Mouse (Mus musculus) neural tube, embryonic 13.5 days (tissue): Measurements from ENCODE around the gene Ugt1a5. TPM values are rescaled to one million over a fixed set of nuclear protein-coding genes. Genes with fewer than 3 reads are reported as not detected.
"Not testable (repeated sequence)": the region's sequence is repeated elsewhere in the genome, so short reads cannot be mapped to it uniquely, and the experiment has no call there.

ENCODE experiments used
- ATAC-seq: fragments of 200-750 bp; cut with Nextera tagmentation; 2 replicates; pipeline ENCODE4 v1.8.0; 2017; ENCODE audit warnings: low read depth, mild to moderate bottlenecking, moderate TSS enrichment, moderate library complexity
- H3K27ac ChIP-seq: fragments of 300-500 bp; sonication (generic); replicated peaks from 2 replicates; pipeline ENCODE4 v1.5.1; 2015; ENCODE audit warnings: moderate library complexity, mild to moderate bottlenecking, inconsistent platforms
- H3K27me3 ChIP-seq: fragments of 300-500 bp; sonication (generic); 2 replicates; pipeline ENCODE4 v1.6.1; 2015; ENCODE audit warnings: mild to moderate bottlenecking, inconsistent platforms
- H3K36me3 ChIP-seq: fragments of 300-500 bp; sonication (generic); 2 replicates; pipeline ENCODE4 v1.6.1; 2015; ENCODE audit warnings: mild to moderate bottlenecking, inconsistent platforms
- H3K4me1 ChIP-seq: fragments of 300-500 bp; sonication (generic); replicated peaks from 2 replicates; pipeline ENCODE4 v1.6.1; 2015; ENCODE audit warnings: inconsistent platforms
- H3K4me2 ChIP-seq: fragments of 300-500 bp; sonication (generic); 2 replicates; pipeline ENCODE4 v1.6.1; 2015; ENCODE audit warnings: inconsistent platforms, mild to moderate bottlenecking, moderate library complexity
- H3K4me3 ChIP-seq: fragments of 300-500 bp; sonication (generic); 2 replicates; pipeline ENCODE4 v1.5.1; 2015; ENCODE audit warnings: mild to moderate bottlenecking, inconsistent platforms
- H3K9ac ChIP-seq: fragments of 300-500 bp; sonication (generic); 2 replicates; pipeline ENCODE4 v1.6.1; 2015; ENCODE audit warnings: moderate library complexity, mild to moderate bottlenecking, inconsistent platforms
- H3K9me3 ChIP-seq: fragments of 300-500 bp; sonication (generic); 2 replicates; pipeline ENCODE4 v1.6.1; 2016; ENCODE audit warnings: inconsistent platforms
- WGBS: fragments of 180-500 bp; shearing (Covaris S2); methylation state at CpG from one replicate; pipeline ENCODE4 v1.1.7; 2015; 5-methylcytosine and 5-hydroxymethylcytosine counted together
- polyA plus RNA-seq: library from polyadenylated mRNA; unstranded; fragments of >200 nt; fragmentation: Nextera tagmentation; extraction: Ambion mirVana; gene quantifications from 2 replicates; pipeline ENCODE4 v1.2.1, GENCODE M21; 2015

Ugt1a5 gene
- polyA plus RNA-seq = not detected in 2 replicates

DNA sequence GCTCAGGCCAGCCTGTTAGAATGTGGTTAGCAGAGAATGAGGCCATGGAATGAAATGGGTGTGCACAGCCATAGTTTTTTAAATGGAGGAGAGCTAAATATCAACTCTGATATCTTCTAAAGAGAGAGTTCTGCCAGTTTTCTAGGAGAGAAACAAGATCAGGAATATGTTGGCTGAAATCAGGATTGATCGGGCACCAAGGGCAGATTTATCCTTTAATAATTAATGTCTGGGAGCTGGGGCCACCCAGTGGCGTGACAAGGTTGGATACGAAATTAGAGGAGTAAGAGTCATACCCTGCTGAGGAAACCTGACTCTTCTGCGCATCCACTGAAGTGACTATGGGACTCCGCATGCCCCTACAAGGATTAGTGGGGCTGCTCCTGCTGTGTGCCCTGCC lies at the start of gene Ugt1a5:
Gene Ugt1a5, plus strand, starts transcription at position 302 of the 400 bp plus-strand sequence.
- Histone ChIP-seq H3K4me3 (no peak within 1 kb of the TSS), H3K9me3 (no peaks in the 10 kb centered on the region), H3K36me3 (no peaks in the 10 kb centered on the region), H3K4me1 (no peaks in the 10 kb centered on the region), H3K4me2 (no peak within 1 kb of the TSS), H3K27me3 (no peaks in the 10 kb centered on the region), H3K27ac (no peak within 1 kb of the TSS), H3K9ac (no peak within 1 kb of the TSS)
- no peak for ATAC-seq
- 78% methylated on average over 5 of the region's 5 CpGs for WGBS

DNA sequence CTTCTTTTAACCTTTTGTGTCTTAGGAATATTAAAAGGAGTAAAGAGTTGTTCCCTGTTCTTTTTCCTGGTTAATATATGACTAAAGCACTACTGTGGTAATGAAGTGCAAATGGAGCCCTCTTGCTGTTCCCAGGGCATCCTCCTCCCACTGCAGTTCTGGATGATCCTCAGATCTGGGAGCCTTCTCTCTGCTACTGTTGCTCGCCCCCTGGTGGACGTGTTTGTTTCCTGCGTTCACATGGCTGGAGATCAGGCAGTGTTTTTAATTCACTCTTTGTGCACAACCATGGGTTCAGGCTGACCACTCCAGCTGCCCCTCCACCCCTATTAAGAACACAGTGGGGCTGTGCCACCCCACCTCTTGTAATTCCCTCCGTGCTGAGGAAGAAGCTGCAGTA lies 45.3 kb upstream of the Ugt1a5 start:
- 14% methylated on average over 4 of the region's 4 CpGs for WGBS
- not testable (repeated sequence) for H3K4me2 ChIP-seq, H3K36me3 ChIP-seq, H3K9me3 ChIP-seq, H3K4me3 ChIP-seq, H3K27ac ChIP-seq, H3K4me1 ChIP-seq, H3K9ac ChIP-seq, ATAC-seq, H3K27me3 ChIP-seq

DNA sequence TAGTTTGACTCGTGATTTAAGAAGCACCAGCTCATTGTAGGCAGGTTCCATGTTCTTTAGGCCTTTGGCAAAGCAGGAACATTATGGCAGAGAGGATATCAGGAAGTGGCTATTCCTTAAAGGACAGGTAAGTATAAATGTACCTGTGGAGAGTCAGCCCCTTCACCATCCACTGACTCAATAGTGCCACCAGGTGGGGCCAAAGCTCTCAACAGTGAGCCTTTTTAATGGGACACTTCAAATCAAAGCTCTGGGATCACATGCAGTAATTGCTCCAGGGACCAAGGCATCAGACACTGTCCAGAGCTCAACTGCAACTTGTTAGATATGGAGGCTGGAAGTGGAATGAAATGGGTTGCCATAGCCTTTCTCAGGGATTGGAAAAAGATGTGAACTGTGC lies 44.3 kb upstream of the Ugt1a5 start:
- not testable (repeated sequence) for H3K4me2 ChIP-seq, ATAC-seq, H3K4me3 ChIP-seq, H3K9ac ChIP-seq, H3K4me1 ChIP-seq, H3K27me3 ChIP-seq, H3K27ac ChIP-seq, H3K36me3 ChIP-seq, H3K9me3 ChIP-seq
- WGBS = no CpG with 5 or more reads among the region's 1 CpGs

DNA sequence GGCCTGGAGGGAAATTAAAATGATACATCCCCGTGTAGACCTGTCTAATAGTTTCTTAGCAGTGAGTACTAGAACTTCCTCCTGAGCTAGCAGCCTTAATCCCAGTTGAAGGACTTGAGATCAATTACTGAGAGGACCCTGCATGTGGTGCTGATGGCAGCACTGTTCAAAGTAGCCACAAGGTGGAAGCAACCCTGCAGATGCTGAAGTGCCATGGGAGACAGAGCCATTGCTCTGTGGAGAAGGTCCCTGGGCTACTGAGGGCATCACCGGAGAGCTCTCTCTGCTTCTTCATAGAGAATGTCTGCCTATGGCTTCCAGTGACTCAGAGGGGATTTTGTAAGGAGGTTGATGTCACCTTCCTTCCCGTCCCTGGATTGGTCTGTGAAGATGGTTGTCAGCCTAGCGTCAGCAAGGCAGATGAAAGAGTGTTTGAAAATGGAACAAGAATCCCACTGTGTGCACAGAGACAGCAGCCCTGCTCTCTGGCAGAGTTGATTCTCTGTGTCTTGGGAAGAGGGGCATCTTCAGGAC lies 39.9 kb upstream of the Ugt1a5 start:
- H3K27me3 ChIP-seq, H3K4me3 ChIP-seq, H3K9ac ChIP-seq, H3K36me3 ChIP-seq, ATAC-seq, H3K27ac ChIP-seq, H3K4me1 ChIP-seq, H3K4me2 ChIP-seq, H3K9me3 ChIP-seq: not testable (repeated sequence)
- WGBS = 85% methylated on average over 4 of the region's 4 CpGs

DNA sequence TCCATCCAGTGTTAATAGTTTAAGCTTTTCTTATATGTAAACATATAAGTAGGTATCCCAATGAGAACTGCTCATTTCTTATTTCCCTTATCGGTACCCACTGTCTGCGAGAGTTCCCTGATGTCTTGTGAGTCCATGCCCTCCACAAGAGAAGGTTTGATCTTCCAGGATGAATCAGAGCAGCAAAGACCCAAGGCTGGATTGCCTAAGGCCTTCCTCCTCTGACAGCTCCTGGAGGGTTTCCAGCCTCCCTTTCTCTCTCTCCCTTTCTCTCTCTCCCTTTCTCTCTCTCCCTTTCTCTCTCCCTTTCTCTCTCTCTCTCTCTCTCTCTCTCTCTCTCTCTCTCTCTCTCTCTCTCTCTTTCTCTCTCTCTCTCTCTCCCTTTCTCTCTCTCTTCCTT lies 36.7 kb upstream of the Ugt1a5 start:
- WGBS = 95% methylated on average over 2 of the region's 2 CpGs
- not testable (repeated sequence) for H3K9ac ChIP-seq, H3K4me1 ChIP-seq, H3K4me3 ChIP-seq, ATAC-seq, H3K27me3 ChIP-seq, H3K27ac ChIP-seq, H3K4me2 ChIP-seq, H3K36me3 ChIP-seq, H3K9me3 ChIP-seq

DNA sequence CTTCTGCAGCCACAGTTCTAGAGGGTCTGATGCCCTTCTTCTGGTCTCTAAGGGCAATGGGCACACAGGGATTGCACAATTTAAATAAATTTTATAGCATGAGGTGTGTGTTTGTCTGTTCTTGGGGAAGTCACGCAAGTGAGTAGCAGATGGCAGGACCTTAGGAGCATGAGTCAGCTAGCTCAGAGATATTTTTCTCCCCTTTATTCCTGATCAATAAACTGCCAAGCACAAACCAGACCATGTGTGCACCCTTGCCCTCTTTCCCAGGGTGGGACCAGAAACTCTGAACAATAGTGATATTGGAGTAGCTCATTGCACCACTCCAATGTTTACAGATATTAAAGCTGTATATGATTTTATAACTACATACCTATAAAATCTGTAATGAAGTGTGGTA lies 35.6 kb upstream of the Ugt1a5 start:
- not testable (repeated sequence) for H3K27me3 ChIP-seq, H3K9me3 ChIP-seq, H3K9ac ChIP-seq, H3K36me3 ChIP-seq, H3K4me2 ChIP-seq, ATAC-seq, H3K4me3 ChIP-seq, H3K27ac ChIP-seq
- 87% methylated on average over 1 of the region's 1 CpGs for WGBS
- peaks cover 11% of the 10 kb centered on the region for H3K4me1 ChIP-seq

DNA sequence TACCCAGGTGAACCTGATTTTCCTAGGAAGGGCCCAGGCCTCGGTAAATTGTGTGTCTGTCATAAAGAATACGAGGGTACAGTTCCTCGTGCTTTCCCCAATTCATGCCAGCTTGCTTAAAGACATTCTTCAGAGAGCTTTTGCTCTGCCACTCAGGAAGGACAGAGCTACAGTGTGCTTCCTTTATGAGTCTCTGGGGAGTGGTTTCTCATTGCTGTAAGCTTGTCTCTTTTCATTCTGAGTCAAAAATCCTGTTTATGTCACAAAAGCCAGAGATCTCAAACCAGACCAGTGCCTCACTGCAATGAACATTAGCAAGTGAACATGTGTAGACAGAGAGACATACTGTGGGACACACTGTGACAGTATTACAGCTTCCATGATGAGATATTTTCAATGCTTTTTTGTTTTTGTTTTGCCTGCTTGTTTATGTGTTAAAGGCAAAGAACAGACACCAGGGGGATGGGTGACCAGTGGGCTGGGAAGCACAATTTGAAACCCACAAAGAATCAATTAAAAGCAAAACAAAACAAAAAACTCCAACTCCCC lies 31.8 kb upstream of the Ugt1a5 start:
- H3K4me1 ChIP-seq = peaks cover 11% of the 10 kb centered on the region
- H3K9me3 ChIP-seq = no peaks in the 10 kb centered on the region
- no peak overlapping the region; the same call in 1 of the 2 replicates for H3K9ac ChIP-seq
- H3K27me3 ChIP-seq = no peaks in the 10 kb centered on the region
- no peaks in the 10 kb centered on the region for H3K36me3 ChIP-seq
- no peak overlapping the region for H3K4me3 ChIP-seq
- ATAC-seq = peak; percentile 43; the same call in 1 of the 2 replicates
- WGBS = 52% methylated on average over 3 of the region's 3 CpGs
- H3K4me2 ChIP-seq = no peak overlapping the region
- H3K27ac ChIP-seq = peak overlapping the region; percentile 53

DNA sequence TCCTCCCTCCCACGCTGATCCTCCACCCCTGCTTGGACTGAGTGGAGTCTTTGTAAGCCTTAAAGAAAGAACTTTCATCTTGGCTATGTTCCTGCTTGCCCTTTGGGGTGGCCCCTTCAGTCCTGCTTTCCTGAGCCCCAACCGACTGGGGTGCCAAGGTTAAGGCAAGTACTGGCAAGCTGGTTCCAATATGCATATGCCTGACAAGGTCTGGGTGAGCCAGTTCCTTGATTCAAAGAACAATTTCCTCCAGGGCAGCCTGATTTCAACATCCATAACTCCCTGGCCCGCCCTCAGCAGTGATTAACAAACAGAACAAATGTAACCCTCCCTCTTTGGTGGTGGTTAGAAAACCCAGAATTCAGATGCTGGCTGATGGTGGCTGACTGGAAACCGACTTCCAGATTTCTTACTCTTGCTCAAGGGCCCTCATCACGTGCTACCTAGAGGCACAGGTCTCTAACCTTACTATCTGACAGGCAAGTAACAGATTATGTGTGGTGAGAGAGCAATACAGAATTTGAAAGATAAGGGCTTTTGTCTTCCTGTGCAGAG lies 31.3 kb upstream of the Ugt1a5 start, which contains the start of gene Ugt1a6a:
Gene Ugt1a6a, plus strand, starts transcription at position 353 of the 555 bp plus-strand sequence.
- not testable (repeated sequence) for H3K4me2 ChIP-seq, H3K4me3 ChIP-seq, H3K27me3 ChIP-seq, H3K9ac ChIP-seq, H3K36me3 ChIP-seq, H3K9me3 ChIP-seq
- H3K27ac ChIP-seq = peak within 1 kb of the TSS; percentile 53
- ATAC-seq = peak; percentile 69
- 53% methylated on average over 5 of the region's 5 CpGs for WGBS
- H3K4me1 ChIP-seq = peaks cover 11% of the 10 kb centered on the region

DNA sequence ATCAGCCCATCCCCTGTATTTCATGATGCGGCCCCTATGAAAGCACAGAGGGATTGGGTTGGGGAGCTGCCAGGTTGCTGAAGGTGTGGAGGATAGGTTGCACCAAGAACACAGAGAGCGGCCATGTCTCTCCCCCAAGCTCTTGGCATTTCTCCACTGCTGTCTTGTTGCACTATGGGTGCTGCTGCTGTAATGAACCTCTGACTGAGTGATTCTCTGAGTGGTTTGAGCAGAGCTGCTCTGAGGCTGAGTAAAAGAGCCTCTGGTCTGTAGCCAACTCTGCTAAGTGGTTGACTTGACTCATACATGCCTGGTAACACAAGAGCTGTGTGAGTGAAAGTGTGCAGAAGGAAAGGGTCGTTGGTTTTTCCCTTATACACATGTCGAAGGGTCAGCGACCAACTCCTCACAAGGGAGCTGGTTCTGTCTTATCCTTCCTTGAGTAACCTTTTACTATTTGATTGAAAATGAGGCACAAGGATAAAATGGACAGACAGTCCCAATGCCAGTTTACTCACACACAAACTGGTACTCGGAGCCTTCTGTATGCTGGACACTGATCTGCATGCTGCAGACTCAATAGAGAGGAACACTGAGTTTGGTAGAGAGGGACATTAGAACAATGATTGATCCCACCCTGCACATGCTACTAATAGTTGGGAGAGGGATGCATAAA lies 30.4 kb upstream of the Ugt1a5 start:
- H3K27me3 ChIP-seq, H3K36me3 ChIP-seq, H3K9ac ChIP-seq, H3K27ac ChIP-seq, H3K4me2 ChIP-seq, H3K9me3 ChIP-seq, ATAC-seq, H3K4me3 ChIP-seq: not testable (repeated sequence)
- peaks cover 11% of the 10 kb centered on the region for H3K4me1 ChIP-seq
- WGBS = 88% methylated on average over 6 of the region's 6 CpGs

DNA sequence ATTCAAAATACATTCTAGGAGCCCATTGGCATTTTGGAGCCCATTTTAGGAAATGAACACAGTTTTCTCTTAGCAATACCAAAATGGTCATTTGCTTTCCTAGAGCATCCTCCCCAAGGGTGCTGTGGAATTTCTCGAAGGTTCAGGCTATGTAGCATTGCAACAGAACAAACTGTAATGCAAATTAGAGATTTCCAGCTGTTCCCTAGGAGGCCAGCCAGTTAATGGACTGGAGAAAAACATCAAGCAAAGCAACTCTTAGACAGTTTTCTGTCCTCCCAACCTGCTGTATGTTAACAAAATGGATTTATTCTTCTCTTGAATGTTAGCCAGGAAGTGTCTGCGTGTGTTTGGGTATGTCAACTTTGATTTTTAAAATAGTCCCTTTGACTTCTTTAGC lies 29.2 kb upstream of the Ugt1a5 start:
- no peak for ATAC-seq
- 53% methylated on average over 2 of the region's 2 CpGs for WGBS
- H3K36me3 ChIP-seq = no peaks in the 10 kb centered on the region
- no peak overlapping the region for H3K4me3 ChIP-seq
- no peaks in the 10 kb centered on the region for H3K9me3 ChIP-seq
- no peak overlapping the region for H3K27ac ChIP-seq
- no peaks in the 10 kb centered on the region for H3K27me3 ChIP-seq
- no peak overlapping the region for H3K4me2 ChIP-seq
- peaks cover 11% of the 10 kb centered on the region for H3K4me1 ChIP-seq
- no peak overlapping the region for H3K9ac ChIP-seq

DNA sequence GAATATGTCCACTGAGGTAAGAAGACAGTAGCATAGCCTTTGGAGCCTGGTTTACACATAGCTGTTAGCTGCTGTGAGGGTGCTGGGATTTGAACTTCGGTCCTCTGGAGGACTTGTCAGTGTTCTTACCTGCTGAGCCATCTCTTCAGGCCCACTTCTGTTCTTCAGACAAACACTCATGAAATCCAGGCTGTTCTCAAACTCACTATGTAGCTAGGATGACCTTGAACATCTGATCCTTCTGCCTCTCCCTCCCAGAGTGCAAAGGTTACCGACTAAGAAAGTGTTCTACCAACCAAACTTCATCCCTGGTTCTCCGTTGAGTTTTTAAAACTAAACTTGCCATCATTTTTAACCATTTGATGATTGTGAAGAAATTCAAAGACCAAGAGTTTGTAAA lies 28.5 kb upstream of the Ugt1a5 start:
- H3K9ac ChIP-seq = no peak overlapping the region
- 91% methylated on average over 3 of the region's 3 CpGs for WGBS
- H3K4me2 ChIP-seq = no peak overlapping the region
- peaks cover 11% of the 10 kb centered on the region for H3K4me1 ChIP-seq
- no peak overlapping the region for H3K27ac ChIP-seq
- no peak for ATAC-seq
- no peak overlapping the region for H3K4me3 ChIP-seq
- no peaks in the 10 kb centered on the region for H3K9me3 ChIP-seq
- no peaks in the 10 kb centered on the region for H3K27me3 ChIP-seq
- no peaks in the 10 kb centered on the region for H3K36me3 ChIP-seq

DNA sequence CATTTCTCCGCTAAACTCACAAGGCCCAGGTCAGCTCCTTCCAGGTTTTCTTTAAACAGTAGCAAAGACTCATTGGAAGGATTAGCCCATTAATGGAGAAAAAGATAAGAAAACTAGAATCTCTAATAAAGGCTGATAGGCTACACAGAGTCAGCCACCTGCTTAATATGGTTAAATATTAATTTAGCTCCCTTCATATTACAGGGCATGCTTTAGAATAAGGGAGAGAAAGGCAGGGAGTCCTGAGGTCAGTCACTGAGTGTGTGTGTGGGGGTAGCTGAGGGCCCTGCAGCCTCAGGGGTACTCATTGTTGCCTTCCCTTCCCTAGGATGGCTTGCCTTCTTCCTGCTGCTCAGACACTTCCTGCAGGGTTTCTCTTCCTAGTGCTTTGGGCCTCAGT lies 27.7 kb upstream of the Ugt1a5 start:
- Histone ChIP-seq H3K27me3 (no peaks in the 10 kb centered on the region), H3K36me3 (no peaks in the 10 kb centered on the region), H3K4me3 (no peak overlapping the region), H3K27ac (no peak overlapping the region), H3K9me3 (no peaks in the 10 kb centered on the region), H3K4me2 (no peak overlapping the region), H3K9ac (no peak overlapping the region), H3K4me1 (peaks cover 11% of the 10 kb centered on the region)
- no peak for ATAC-seq
- WGBS = 97% methylated on average over 1 of the region's 1 CpGs
